Mouse (Mus musculus): ENCODE results near the gene Fam57b.

Fam57b gene

GRCm38 (mm10) chr7:126870520-126870891, 73.0 kb downstream of the Fam57b start:
- no peak for DNase-seq (ENCODE audit: low read depth)

- no peak for DNase-seq (ENCODE audit: low read depth)
Measured at GRCm38 (mm10) chr7:126877239-126877638, 79.8 kb downstream of the Fam57b start.
